Mouse (Mus musculus): Measurements from ENCODE around the gene Adnp. TPM values are rescaled to one million over a fixed set of nuclear protein-coding genes. Genes with fewer than 3 reads are reported as not detected.
"Not testable (repeated sequence)": the region's sequence is repeated elsewhere in the genome, so short reads cannot be mapped to it uniquely, and the experiment has no call there.

Adnp gene
- polyA plus RNA-seq, 1 experiment: 12.9 TPM

GRCm38 (mm10) chr2:168167781-168168180 is 39.1 kb downstream of the Adnp start:
- 75% methylated on average over 3 of the region's 3 CpGs for WGBS
- Histone ChIP-seq H3K36me3 (ENCODE audit: control insufficient read depth, insufficient read depth, low read length) (no peaks in the 10 kb centered on the region), H3K27ac (ENCODE audit: insufficient read depth, low read depth, low read length) (no peak overlapping the region)

GRCm38 (mm10) chr2:168166750-168167460 is 40.0 kb downstream of the Adnp start:
- TF ChIP-seq CTCF (IDR thresholded peaks at IDR 0.05; ENCODE audit: extremely low read depth, insufficient read length, insufficient replicate concordance, low read depth, low read length): no peak
- no peak for TF ChIP-seq POLR2A (IDR thresholded peaks at IDR 0.05; ENCODE audit: low read depth, low read length)
- WGBS: 58% methylated on average over 21 of the region's 21 CpGs
- no peak overlapping the region; the same call in 1 of the 2 replicates for H3K4me3 ChIP-seq (ENCODE audit: low read depth, low read length)
- no peaks in the 10 kb centered on the region for H3K27me3 ChIP-seq (ENCODE audit: control insufficient read depth, insufficient read depth, low read length)
- H3K4me1 ChIP-seq (ENCODE audit: control insufficient read depth, insufficient read depth, insufficient read length, low read length): peaks cover 9% of the 10 kb centered on the region
- H3K36me3 ChIP-seq (ENCODE audit: control insufficient read depth, insufficient read depth, low read length): no peaks in the 10 kb centered on the region
- no peak overlapping the region for H3K27ac ChIP-seq (ENCODE audit: insufficient read depth, low read depth, low read length)

More at GRCm38 (mm10) chr2:168167781-168168180, 39.1 kb downstream of the Adnp start:
- Histone ChIP-seq H3K4me1 (ENCODE audit: control insufficient read depth, insufficient read depth, insufficient read length, low read length) (peaks cover 9% of the 10 kb centered on the region), H3K4me3 (ENCODE audit: low read depth, low read length) (no peak overlapping the region), H3K27me3 (ENCODE audit: control insufficient read depth, insufficient read depth, low read length) (no peaks in the 10 kb centered on the region)
- no peak for TF ChIP-seq CTCF (IDR thresholded peaks at IDR 0.05; ENCODE audit: extremely low read depth, insufficient read length, insufficient replicate concordance, low read depth, low read length)
- no peak for TF ChIP-seq POLR2A (IDR thresholded peaks at IDR 0.05; ENCODE audit: low read depth, low read length)

DNA sequence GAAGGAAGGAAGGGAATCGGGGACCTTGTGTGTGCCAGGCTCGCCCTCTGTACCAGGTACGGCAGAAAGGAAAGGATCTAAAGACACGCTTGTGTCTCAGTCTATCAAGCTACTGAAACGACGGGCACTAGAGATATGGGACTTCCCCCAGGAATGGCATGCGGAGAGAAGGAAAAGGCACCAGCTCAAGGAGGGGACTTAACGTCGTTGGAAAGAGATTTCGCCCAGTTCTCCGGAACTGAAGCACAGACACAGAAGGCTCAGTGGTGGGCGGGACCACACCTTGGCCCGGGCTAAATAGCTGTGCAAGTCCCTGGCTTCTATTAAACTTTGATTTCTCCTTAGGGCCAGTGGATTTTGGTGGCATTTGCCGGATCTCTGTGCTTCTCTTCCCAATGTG is 44.9 kb downstream of the Adnp start:
- Histone ChIP-seq H3K27ac (ENCODE audit: insufficient read depth, low read depth, low read length) (no peak overlapping the region), H3K4me3 (ENCODE audit: low read depth, low read length) (peak overlapping the region; percentile 36), H3K27me3 (ENCODE audit: control insufficient read depth, insufficient read depth, low read length) (no peaks in the 10 kb centered on the region), H3K36me3 (ENCODE audit: control insufficient read depth, insufficient read depth, low read length) (no peaks in the 10 kb centered on the region), H3K4me1 (ENCODE audit: control insufficient read depth, insufficient read depth, insufficient read length, low read length) (peaks cover 14% of the 10 kb centered on the region)
- no peak for TF ChIP-seq POLR2A (IDR thresholded peaks at IDR 0.05; ENCODE audit: low read depth, low read length)
- no peak for TF ChIP-seq CTCF (IDR thresholded peaks at IDR 0.05; ENCODE audit: extremely low read depth, insufficient read length, insufficient replicate concordance, low read depth, low read length)
- 7% methylated on average over 14 of the region's 14 CpGs for WGBS

DNA sequence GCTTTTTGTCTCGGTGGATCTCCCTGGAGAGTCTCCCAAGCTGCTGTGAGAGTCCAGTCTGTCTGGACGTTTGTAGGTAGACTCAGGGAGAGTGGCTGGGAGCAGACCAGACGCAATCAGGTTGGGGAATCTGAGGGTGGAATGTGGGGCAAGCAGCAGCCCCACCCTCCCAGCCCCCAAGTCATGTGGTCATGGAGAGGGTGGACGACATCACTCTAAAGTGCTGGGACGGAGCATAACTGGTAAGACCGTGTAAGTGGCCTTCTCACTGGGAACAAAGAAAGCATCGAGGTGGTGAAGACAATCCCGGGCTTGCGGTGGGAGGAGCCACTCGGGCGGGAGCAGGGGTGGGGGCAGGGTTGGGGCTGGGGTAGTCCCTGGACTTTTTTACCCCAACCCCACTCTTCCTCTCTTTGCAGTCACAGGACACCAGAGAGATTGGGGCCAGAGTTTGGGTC is 45.4 kb downstream of the Adnp start:
- Histone ChIP-seq H3K27ac (ENCODE audit: insufficient read depth, low read depth, low read length) (no peak overlapping the region), H3K4me3 (ENCODE audit: low read depth, low read length) (peak overlapping the region; percentile 36), H3K36me3 (ENCODE audit: control insufficient read depth, insufficient read depth, low read length) (no peaks in the 10 kb centered on the region), H3K4me1 (ENCODE audit: control insufficient read depth, insufficient read depth, insufficient read length, low read length) (peaks cover 14% of the 10 kb centered on the region), H3K27me3 (ENCODE audit: control insufficient read depth, insufficient read depth, low read length) (no peaks in the 10 kb centered on the region)
- 16% methylated on average over 11 of the region's 11 CpGs for WGBS
- TF ChIP-seq POLR2A (IDR thresholded peaks at IDR 0.05; ENCODE audit: low read depth, low read length) (no peak), CTCF (IDR thresholded peaks at IDR 0.05; ENCODE audit: extremely low read depth, insufficient read length, insufficient replicate concordance, low read depth, low read length) (no peak)

DNA sequence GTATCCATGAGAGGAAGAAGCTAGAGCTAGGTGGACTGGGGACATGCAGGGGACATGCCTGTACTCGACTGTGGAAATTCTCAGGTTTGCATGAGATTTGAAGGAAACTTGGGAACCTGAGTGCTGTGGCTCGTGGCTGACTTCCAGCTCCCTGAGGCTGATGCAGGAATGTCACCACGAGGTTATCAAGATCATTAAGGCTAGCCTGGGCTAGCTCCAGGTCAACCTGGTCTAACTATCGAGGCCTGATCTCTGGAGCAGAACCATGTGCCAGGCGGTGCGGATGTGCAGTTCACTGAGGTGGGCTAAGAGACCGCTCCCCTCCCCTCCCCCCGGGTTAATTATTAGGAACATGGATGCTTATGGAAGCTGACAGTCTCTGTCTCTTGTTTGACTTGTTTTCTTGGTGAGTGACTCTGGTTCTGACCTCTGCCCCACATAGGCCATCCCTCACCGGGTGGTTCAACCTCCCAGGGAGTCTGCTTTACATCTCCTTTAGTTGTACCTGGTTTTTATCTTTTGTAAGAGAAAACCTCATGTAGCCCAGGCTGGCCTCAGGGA is 46.5 kb downstream of the Adnp start:
- H3K36me3 ChIP-seq (ENCODE audit: control insufficient read depth, insufficient read depth, low read length): no peaks in the 10 kb centered on the region
- H3K27ac ChIP-seq (ENCODE audit: insufficient read depth, low read depth, low read length): no peak overlapping the region
- 82% methylated on average over 9 of the region's 9 CpGs for WGBS
- no peaks in the 10 kb centered on the region for H3K27me3 ChIP-seq (ENCODE audit: control insufficient read depth, insufficient read depth, low read length)
- TF ChIP-seq CTCF (IDR thresholded peaks at IDR 0.05; ENCODE audit: extremely low read depth, insufficient read length, insufficient replicate concordance, low read depth, low read length): no peak
- TF ChIP-seq POLR2A (IDR thresholded peaks at IDR 0.05; ENCODE audit: low read depth, low read length): no peak
- peaks cover 14% of the 10 kb centered on the region for H3K4me1 ChIP-seq (ENCODE audit: control insufficient read depth, insufficient read depth, insufficient read length, low read length)
- H3K4me3 ChIP-seq (ENCODE audit: low read depth, low read length): no peak overlapping the region

DNA sequence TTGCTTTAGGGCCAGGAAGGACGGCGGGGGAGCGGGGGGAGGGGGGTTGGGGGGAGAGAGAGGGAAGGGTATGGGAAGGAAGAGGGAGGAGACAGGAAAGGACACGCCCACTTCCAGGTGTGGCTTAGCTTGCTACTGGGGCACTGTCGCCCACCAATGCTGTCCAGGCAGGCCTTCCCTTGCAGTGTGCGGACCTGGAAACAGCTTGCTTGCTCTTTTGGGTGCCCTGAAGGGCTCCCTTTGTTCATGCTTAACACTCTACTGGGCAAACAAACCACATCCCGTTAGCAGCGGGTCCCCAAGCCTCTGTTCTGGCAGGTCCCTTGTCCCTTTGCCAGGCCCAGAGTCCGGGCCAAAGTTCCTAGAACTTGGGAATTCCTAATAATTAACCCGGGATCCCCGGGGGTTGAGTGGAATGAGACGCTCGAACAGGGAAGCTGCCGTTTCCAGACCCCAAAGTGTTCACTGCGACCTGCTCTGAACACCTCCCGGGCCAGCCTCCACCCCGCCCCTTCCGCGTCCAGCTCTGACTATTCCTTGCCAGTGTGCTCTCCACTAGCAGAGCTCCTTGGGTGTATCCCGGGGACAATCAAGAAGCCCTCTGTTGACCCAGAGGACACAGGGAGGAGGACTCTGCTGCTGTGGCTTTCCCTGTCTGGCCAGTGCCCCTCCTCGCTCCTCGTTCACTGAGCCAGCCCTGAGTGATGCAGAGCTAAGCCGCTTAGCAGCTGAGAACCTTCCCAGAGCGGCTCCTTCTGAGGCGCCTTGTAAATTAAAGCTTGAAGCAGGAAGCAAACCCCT is 47.8 kb downstream of the Adnp start:
- H3K27me3 ChIP-seq (ENCODE audit: control insufficient read depth, insufficient read depth, low read length): no peaks in the 10 kb centered on the region
- H3K27ac ChIP-seq (ENCODE audit: insufficient read depth, low read depth, low read length): no peak overlapping the region
- 4% methylated on average over 25 of the region's 25 CpGs for WGBS
- TF ChIP-seq CTCF (IDR thresholded peaks at IDR 0.05; ENCODE audit: extremely low read depth, insufficient read length, insufficient replicate concordance, low read depth, low read length): no peak
- TF ChIP-seq POLR2A (IDR thresholded peaks at IDR 0.05; ENCODE audit: low read depth, low read length): 0 out of 2 replicates have a peak, but pooled peaks have one; percentile 21
- H3K36me3 ChIP-seq (ENCODE audit: control insufficient read depth, insufficient read depth, low read length): no peaks in the 10 kb centered on the region
- peak overlapping the region; percentile 43 for H3K4me3 ChIP-seq (ENCODE audit: low read depth, low read length)
- H3K4me1 ChIP-seq (ENCODE audit: control insufficient read depth, insufficient read depth, insufficient read length, low read length): peaks cover 14% of the 10 kb centered on the region

- not testable (repeated sequence) for H3K4me3 ChIP-seq (ENCODE audit: low read depth, low read length); H3K27me3 ChIP-seq (ENCODE audit: control insufficient read depth, insufficient read depth, low read length); H3K36me3 ChIP-seq (ENCODE audit: control insufficient read depth, insufficient read depth, low read length); H3K27ac ChIP-seq (ENCODE audit: insufficient read depth, low read depth, low read length)
- 36% methylated on average over 10 of the region's 11 CpGs for WGBS
- H3K4me1 ChIP-seq (ENCODE audit: control insufficient read depth, insufficient read depth, insufficient read length, low read length): peaks cover 14% of the 10 kb centered on the region
These were observed 48.9 kb downstream of the Adnp start for GRCm38 (mm10) chr2:168157974-168158373.
